Mouse (Mus musculus) olfactory bulb, adult 2 months (tissue): ENCODE measurements around the gene Ttc28. TPM values are rescaled to one million over a fixed set of nuclear protein-coding genes. Genes with fewer than 3 reads are reported as not detected.
A peak's percentile ranks its signal among the peaks of the same experiment; 100 is the strongest.
"Not testable (repeated sequence)": the region's sequence is repeated elsewhere in the genome, so short reads cannot be mapped to it uniquely, and the experiment has no call there.

Experiments
- H3K27ac ChIP-seq: fragments of 200-500 bp; 2 replicates; pipeline ENCODE4 v1.5.1; 2012; ENCODE audit warnings: low read depth, low read length; ENCODE audit not compliant: insufficient read depth
- H3K4me1 ChIP-seq: fragments of 200-500 bp; 2 replicates; pipeline ENCODE4 v1.6.1; 2012; ENCODE audit warnings: low read length; ENCODE audit not compliant: control insufficient read depth, insufficient read depth
- H3K4me3 ChIP-seq: fragments of 200-500 bp; 2 replicates; pipeline ENCODE4 v1.5.1; 2012; ENCODE audit warnings: mild to moderate bottlenecking, low read depth, low read length, moderate library complexity; ENCODE audit not compliant: insufficient read depth
- CTCF ChIP-seq: fragments of 200-500 bp; IDR thresholded peaks from 2 replicates; pipeline ENCODE4 v1.5.1; 2012; ENCODE audit warnings: low read depth, mild to moderate bottlenecking, low read length, moderate library complexity; ENCODE audit not compliant: insufficient read depth
- POLR2A ChIP-seq: fragments of 200-500 bp; IDR thresholded peaks from 2 replicates; pipeline ENCODE4 v1.6.1; 2012; ENCODE audit warnings: mild to moderate bottlenecking, low read depth, low read length, moderate library complexity; ENCODE audit not compliant: insufficient read depth
- WGBS: fragments of 180-500 bp; shearing (Covaris S2); methylation state at CpG from one replicate; pipeline ENCODE4 v1.1.7; 2018; 5-methylcytosine and 5-hydroxymethylcytosine counted together
- polyA plus RNA-seq: library from polyadenylated mRNA; stranded (reverse); fragments of >200 nt; gene quantifications from 2 replicates; pipeline ENCODE4 v1.2.4, GENCODE M21; 2012; ENCODE audit warnings: low replicate concordance; ENCODE audit not compliant: missing spikeins, insufficient read depth, insufficient read length

The Ttc28 gene
- polyA plus RNA-seq, 1 experiment, result not detected

- Histone ChIP-seq H3K4me1 (no peaks in the 10 kb centered on the region), H3K4me3 (no peak overlapping the region), H3K27ac (no peak overlapping the region)
- WGBS, result 66% methylated on average over 5 of the region's 5 CpGs
- TF ChIP-seq POLR2A, result no peak
- TF ChIP-seq CTCF, result no peak
Measured at GRCm38 (mm10) chr5:110877666-110878505, 1.7 kb upstream of the Ttc28 start.

- WGBS, result 97% methylated on average over 1 of the region's 1 CpGs
- not testable (repeated sequence) for H3K4me1 ChIP-seq, H3K27ac ChIP-seq, H3K4me3 ChIP-seq
Measured at GRCm38 (mm10) chr5:110878526-110878925, 1.1 kb upstream of the Ttc28 start.

DNA sequence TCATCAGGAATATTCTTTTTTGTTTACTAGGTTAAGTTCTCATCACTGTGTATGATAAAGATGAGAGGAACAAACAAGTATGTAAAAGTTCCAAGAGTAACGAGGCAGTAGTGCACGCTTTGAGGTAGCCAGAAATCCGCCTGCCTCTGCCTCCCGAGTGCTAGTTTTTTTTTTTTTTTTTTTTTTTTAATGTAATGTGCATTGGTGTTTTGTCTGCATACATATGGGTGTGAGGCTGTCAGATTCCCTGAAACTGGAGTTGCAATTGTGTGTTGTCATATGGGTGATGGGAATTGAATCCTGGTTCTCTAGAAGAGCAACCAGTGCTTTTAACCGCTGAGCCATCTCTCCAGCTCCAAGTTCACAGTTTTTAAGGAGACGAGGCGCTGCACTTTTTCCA is 561 bp upstream of the Ttc28 start:
- WGBS, result 54% methylated on average over 7 of the region's 7 CpGs
- no peaks in the 10 kb centered on the region for H3K4me1 ChIP-seq
- no peak overlapping the region for H3K27ac ChIP-seq
- TF ChIP-seq POLR2A, result no peak
- no peak for TF ChIP-seq CTCF
- peak overlapping the region; percentile 61 for H3K4me3 ChIP-seq

GRCm38 (mm10) chr5:110888596-110888995 is 9.0 kb downstream of the Ttc28 start:
- Histone ChIP-seq H3K4me3 (no peak overlapping the region), H3K27ac (no peak overlapping the region), H3K4me1 (no peaks in the 10 kb centered on the region)
- TF ChIP-seq CTCF, result no peak
- no peak for TF ChIP-seq POLR2A
- WGBS, result 98% methylated on average over 4 of the region's 4 CpGs

DNA sequence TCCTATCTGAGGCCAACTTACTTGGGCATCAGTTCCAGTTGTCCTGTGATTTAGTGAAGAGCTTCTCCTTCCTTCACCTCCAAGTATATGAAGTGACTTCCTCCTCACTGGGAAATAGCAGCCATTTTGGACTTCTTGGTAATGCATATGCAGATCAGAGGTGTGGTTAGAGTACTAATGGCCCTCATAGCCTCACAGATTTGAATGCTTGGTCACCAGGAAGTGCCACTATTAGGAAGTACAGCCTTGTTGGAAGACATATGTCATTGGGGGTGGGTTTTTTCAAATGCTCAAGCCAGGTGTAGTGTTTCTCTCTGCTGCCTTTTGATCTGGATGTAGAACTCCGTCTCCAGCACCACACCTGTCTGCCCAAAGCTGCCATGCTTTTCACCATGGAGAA is 10.3 kb downstream of the Ttc28 start:
- TF ChIP-seq CTCF, result no peak
- no peak for TF ChIP-seq POLR2A
- Histone ChIP-seq H3K4me3 (no peak overlapping the region), H3K4me1 (no peaks in the 10 kb centered on the region), H3K27ac (no peak overlapping the region)
- 88% methylated on average over 1 of the region's 1 CpGs for WGBS

DNA sequence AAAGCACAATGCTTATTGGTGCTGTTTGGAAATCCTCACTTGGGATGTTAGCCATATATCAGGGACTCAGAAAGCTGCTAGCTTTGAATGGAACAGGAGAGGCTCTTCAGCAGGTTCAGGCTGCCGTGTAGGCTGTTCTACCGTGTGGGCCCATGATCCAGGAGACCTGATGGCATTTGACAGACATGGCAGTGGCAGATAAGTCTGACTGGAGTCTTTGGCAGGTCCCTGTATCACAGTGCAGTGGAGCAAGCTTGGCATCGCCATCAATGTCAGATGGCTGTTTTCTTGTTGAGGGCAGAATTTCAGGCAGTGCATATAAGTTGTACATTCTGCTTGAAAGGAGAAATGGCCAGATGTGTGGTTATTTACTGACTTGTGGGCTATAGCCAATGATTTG is 11.0 kb downstream of the Ttc28 start:
- Histone ChIP-seq H3K4me1 (no peaks in the 10 kb centered on the region), H3K27ac (no peak overlapping the region), H3K4me3 (no peak overlapping the region)
- TF ChIP-seq CTCF (no peak), POLR2A (no peak)
- 94% methylated on average over 3 of the region's 3 CpGs for WGBS

DNA sequence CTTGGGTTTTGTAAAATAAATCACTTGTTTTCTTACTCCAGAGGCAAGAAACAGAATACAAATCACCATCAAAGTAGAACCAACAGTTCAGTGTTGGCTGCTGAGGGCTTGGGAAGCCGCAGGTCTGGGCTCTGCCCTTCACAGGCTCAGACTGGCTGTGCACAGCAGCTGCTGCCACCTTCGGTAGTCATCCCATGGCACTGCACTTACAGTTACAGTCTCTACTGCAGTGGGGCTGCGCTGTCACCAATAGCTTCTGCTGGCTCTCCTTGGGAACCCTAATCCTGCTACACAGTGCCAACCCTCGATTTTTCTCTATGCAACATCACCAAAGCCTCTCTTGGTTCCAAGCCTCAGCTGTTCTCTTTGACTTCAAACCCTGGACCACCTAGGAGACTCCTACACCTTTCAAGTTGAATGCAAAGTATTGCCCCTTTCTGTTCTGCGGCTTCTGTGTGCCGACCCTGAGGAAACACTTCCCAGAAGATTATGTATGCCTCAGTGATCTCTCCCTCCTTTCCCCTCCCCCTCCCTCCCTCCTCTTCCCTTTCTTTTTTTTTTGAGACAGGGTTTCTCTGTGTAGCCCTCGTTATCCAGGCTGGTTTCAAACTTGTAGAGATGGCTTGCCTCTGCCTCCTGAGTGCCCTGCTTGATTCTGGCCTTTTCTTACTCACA is 17.6 kb downstream of the Ttc28 start:
- H3K4me1 ChIP-seq, result no peaks in the 10 kb centered on the region
- TF ChIP-seq POLR2A (no peak), CTCF (no peak)
- H3K4me3 ChIP-seq, result no peak overlapping the region
- 38% methylated on average over 7 of the region's 7 CpGs for WGBS
- no peak overlapping the region for H3K27ac ChIP-seq

GRCm38 (mm10) chr5:110898169-110898568 is 18.6 kb downstream of the Ttc28 start:
- no peaks in the 10 kb centered on the region for H3K4me1 ChIP-seq
- 81% methylated on average over 7 of the region's 7 CpGs for WGBS
- TF ChIP-seq POLR2A (no peak), CTCF (no peak)
- no peak overlapping the region for H3K4me3 ChIP-seq
- no peak overlapping the region for H3K27ac ChIP-seq

- no peak for TF ChIP-seq POLR2A
- no peak for TF ChIP-seq CTCF
- H3K4me1 ChIP-seq, result no peaks in the 10 kb centered on the region
- no peak overlapping the region for H3K4me3 ChIP-seq
- WGBS, result 93% methylated on average over 4 of the region's 4 CpGs
- H3K27ac ChIP-seq, result no peak overlapping the region
Measured at GRCm38 (mm10) chr5:110898785-110899184, 19.2 kb downstream of the Ttc28 start.

- no peaks in the 10 kb centered on the region for H3K4me1 ChIP-seq
- H3K4me3 ChIP-seq, result no peak overlapping the region
- TF ChIP-seq CTCF (no peak), POLR2A (no peak)
- H3K27ac ChIP-seq, result no peak overlapping the region
Measured at GRCm38 (mm10) chr5:110900331-110900730, 20.7 kb downstream of the Ttc28 start.
